Mouse (Mus musculus): Measurements from ENCODE around the gene Usp8.

- TF ChIP-seq CTCF (conservative IDR thresholded peaks at IDR 0.05; ENCODE audit: low read length) (no peak), POU5F1 (IDR thresholded peaks at IDR 0.05; ENCODE audit: borderline replicate concordance, low read length) (no peak), NANOG (IDR thresholded peaks at IDR 0.05; ENCODE audit: borderline replicate concordance, low read length) (no peak)
Observed at GRCm38 (mm10) chr2:126775951-126776350, 68.8 kb downstream of the Usp8 start.

All from E14TG2a.4 (cell line).